Mouse (Mus musculus) G1E (cell line): ENCODE measurements around the gene Emilin2. TPM values are rescaled to one million over a fixed set of nuclear protein-coding genes. Genes with fewer than 3 reads are reported as not detected.

ENCODE experiments used
- ATAC-seq: 2 replicates; pipeline ENCODE4 v1.8.0; 2016; ENCODE audit warnings: mild to moderate bottlenecking; ENCODE audit not compliant: insufficient number of reproducible peaks, poor library complexity, low FRiP score, severe bottlenecking; ENCODE audit errors: extremely low read depth
- DNase-seq: peaks from one replicate; pipeline ENCODE4 v3.0.0; 2012; ENCODE audit warnings: low spot score
- H3K27me3 ChIP-seq: 2 replicates; pipeline ENCODE4 v1.6.1; 2012; ENCODE audit warnings: mild to moderate bottlenecking, low read length, inconsistent platforms; ENCODE audit not compliant: insufficient read depth
- H3K36me3 ChIP-seq: replicated peaks from 2 replicates; pipeline ENCODE3; 2012; ENCODE audit warnings: mild to moderate bottlenecking, inconsistent platforms
- H3K4me1 ChIP-seq: 2 replicates; pipeline ENCODE4 v1.6.1; 2012; ENCODE audit warnings: low read depth, low read length, inconsistent platforms, mixed read lengths; ENCODE audit not compliant: insufficient read depth
- H3K4me3 ChIP-seq: 2 replicates; pipeline ENCODE4 v1.5.1; 2012; ENCODE audit warnings: low read depth, mild to moderate bottlenecking, inconsistent platforms, low read length, moderate library complexity, mixed read lengths
- H3K9me3 ChIP-seq: replicated peaks from 2 replicates; pipeline ENCODE4 v1.6.1; 2012; ENCODE audit warnings: inconsistent platforms
- CTCF ChIP-seq: IDR thresholded peaks from 2 replicates; pipeline ENCODE4 v1.5.1; 2012; ENCODE audit warnings: low read depth, low read length, inconsistent platforms, mixed read lengths
- GATA1 ChIP-seq: IDR thresholded peaks from 2 replicates; pipeline ENCODE4 v1.6.1; 2012; ENCODE audit warnings: borderline replicate concordance, low read length, inconsistent platforms, mixed read lengths
- GATA2 ChIP-seq: IDR thresholded peaks from 2 replicates; pipeline ENCODE4 v1.6.1; 2012; ENCODE audit warnings: low read depth, low read length, inconsistent platforms, borderline replicate concordance
- POLR2AphosphoS5 ChIP-seq: IDR thresholded peaks from 2 replicates; pipeline ENCODE4 v1.6.1; 2012; ENCODE audit warnings: low read depth, low read length, inconsistent platforms; ENCODE audit not compliant: insufficient replicate concordance
- TAL1 ChIP-seq: conservative IDR thresholded peaks from 2 replicates; pipeline ENCODE4 v1.6.1; 2012; ENCODE audit warnings: low read depth, low read length, inconsistent platforms, mixed read lengths
- polyA plus RNA-seq: library from polyadenylated mRNA; stranded (reverse); fragments of >175 nt; gene quantifications from 2 replicates; pipeline ENCODE4 v1.2.3, GENCODE M21; 2012
- total RNA-seq, 2 experiments: library from RNA; stranded (forward) in 1 of 2; stranded (reverse) in 1 of 2; fragments of 200-1000 nt in 1 of 2; fragments of >200 nt in 1 of 2; fragmentation: Nextera tagmentation in 1 of 2; gene quantifications; 2 replicates each; pipeline ENCODE4 v1.2.3; 2014 to 2017

The Emilin2 gene
- total and polyA plus RNA-seq, 3 experiments = 80.3 to 137 (median 106) TPM

DNA sequence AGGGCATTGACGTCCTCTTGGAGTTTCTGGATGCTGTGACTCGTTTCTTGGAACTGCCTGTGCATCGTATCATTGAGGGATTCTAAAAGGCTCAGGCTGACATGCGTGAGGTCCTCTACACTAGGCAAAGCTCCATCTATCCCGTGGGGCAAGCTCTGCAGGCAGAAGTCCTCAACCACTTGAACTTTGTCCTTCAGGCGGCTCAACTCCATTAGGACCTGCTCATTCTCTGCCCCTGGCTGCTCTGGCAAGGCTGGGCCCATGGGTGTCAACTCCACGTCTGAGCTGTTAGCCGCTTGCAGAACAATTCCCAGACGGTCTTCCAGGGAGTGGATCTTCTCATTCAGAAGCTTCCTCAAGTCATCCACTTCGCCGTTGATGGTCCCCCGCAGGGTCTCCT, 37.9 kb downstream of the Emilin2 start:
- TF ChIP-seq GATA2 (no peak), CTCF (no peak), TAL1 (no peak), GATA1 (no peak), POLR2AphosphoS5 (no peak)
- H3K4me3 ChIP-seq = no peak overlapping the region
- H3K36me3 ChIP-seq = peaks cover 74% of the 10 kb centered on the region
- DNase-seq (no peak), ATAC-seq (no peak)
- peaks cover 8% of the 10 kb centered on the region for H3K4me1 ChIP-seq
- H3K9me3 ChIP-seq = no peaks in the 10 kb centered on the region
- H3K27me3 ChIP-seq = no peaks in the 10 kb centered on the region; the same call in 1 of the 2 replicates

DNA sequence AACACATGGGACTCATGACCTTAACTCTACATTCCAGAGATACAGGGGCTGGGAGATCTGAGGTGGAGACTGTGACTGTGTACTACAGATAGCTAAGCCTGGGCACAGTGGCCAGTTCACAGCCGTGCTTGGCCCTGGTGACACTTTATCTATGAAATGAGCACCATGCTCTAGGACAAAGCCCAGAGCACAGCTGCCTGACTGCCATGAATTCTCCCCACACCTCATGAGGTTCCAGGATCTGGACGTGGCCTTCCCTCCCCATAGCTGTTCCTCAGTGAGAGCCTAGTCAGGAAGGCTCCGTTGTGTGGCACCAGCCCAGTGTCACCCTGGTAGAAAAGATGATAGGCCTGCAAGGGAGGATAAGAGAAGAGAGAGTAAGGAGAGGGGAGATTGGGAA, 43.2 kb downstream of the Emilin2 start:
- Histone ChIP-seq H3K4me1 (peaks cover 53% of the 10 kb centered on the region), H3K36me3 (peaks cover 72% of the 10 kb centered on the region), H3K9me3 (no peaks in the 10 kb centered on the region), H3K27me3 (no peaks in the 10 kb centered on the region), H3K4me3 (no peak overlapping the region)
- DNase-seq (no peak), ATAC-seq (no peak)
- TF ChIP-seq POLR2AphosphoS5 (no peak), CTCF (no peak), GATA2 (no peak), TAL1 (no peak), GATA1 (no peak)

DNA sequence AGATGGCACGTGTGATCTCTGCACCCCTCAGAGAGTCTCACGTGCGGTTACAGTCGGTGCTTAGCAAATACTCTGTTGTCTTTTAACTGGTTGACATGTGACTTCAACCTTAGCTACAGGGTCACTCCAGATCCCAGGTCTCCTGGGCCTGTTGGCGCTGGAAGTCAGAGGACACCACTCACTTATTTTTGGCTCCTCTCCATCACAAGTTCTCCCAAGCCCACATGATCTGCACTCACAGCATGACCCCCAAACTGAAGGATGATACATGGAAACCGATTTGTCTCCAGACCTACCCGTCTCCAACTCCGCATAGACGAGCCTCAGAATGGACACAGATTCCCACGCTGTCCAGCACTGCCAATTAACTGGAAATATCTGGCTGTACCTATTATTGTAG, 43.6 kb downstream of the Emilin2 start:
- Histone ChIP-seq H3K4me3 (no peak overlapping the region), H3K36me3 (peaks cover 72% of the 10 kb centered on the region), H3K9me3 (no peaks in the 10 kb centered on the region), H3K27me3 (no peaks in the 10 kb centered on the region), H3K4me1 (peaks cover 57% of the 10 kb centered on the region)
- no peak for TF ChIP-seq GATA2
- no peak for TF ChIP-seq TAL1
- no peak for TF ChIP-seq GATA1
- no peak for TF ChIP-seq POLR2AphosphoS5
- TF ChIP-seq CTCF = no peak
- DNase-seq = no peak
- ATAC-seq = no peak

DNA sequence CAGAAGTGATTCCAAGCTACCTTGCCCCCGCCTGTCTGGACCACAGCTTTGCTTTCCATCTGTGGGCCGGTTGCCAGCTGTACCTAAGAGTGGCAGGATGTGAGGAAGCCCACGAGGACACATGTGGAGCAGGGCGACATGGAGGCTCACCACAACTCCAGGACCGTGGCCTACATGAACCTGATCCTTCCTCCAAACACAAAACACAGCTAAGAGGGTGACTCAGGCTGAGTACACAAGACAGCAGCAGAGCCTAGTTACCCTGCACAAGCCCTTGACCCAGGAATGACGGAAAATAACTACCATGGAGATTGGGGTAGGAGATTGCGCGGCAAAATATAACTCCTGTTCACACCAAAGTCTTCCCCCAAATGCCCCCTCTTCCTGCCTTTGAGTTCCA, 44.4 kb downstream of the Emilin2 start:
- no peak for DNase-seq
- TF ChIP-seq GATA1 (no peak), POLR2AphosphoS5 (no peak), CTCF (no peak), TAL1 (no peak), GATA2 (no peak)
- ATAC-seq = no peak
- Histone ChIP-seq H3K4me1 (peaks cover 60% of the 10 kb centered on the region), H3K9me3 (no peaks in the 10 kb centered on the region), H3K4me3 (no peak overlapping the region), H3K36me3 (peaks cover 69% of the 10 kb centered on the region), H3K27me3 (no peaks in the 10 kb centered on the region)

DNA sequence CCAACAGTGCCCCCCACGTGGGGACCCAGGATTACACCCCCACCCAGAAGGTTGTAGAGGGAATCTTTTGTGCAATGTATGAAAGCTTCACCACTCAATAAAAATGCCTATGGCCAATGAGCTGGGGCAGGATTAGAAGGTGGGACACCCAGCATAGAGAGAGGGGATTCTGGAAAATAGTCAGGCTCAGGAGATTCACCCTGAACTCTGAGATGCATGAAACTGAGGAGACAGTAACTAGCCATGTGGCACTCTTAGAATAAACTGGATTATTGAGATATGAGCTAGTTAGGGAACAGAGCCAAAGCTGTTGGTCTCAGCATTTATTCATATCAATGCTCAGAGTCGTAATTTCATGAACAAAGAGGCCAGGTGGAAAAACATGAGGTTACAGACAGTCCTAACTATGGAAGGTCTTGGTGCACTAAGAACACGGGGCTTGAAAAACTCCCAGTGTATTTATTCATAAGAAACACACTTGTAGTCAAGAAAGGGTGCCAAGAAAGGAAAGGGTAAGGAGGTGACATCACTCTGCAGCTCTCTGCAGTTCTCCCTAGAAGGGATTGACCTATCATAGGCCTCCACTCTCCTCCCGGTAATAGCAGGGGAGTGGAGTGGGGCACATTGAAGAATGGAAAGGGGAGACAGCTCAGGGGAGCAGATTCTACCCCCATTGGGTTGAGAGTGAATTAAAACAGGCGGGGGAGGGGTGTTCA, 46.3 kb downstream of the Emilin2 start:
- H3K27me3 ChIP-seq = no peaks in the 10 kb centered on the region
- no peaks in the 10 kb centered on the region for H3K9me3 ChIP-seq
- peaks cover 68% of the 10 kb centered on the region for H3K36me3 ChIP-seq
- no peak for ATAC-seq
- no peak for DNase-seq
- H3K4me3 ChIP-seq = no peak overlapping the region
- no peak for TF ChIP-seq CTCF
- TF ChIP-seq TAL1 = no peak
- no peak for TF ChIP-seq POLR2AphosphoS5
- no peak for TF ChIP-seq GATA1
- TF ChIP-seq GATA2 = no peak
- H3K4me1 ChIP-seq = peaks cover 70% of the 10 kb centered on the region

DNA sequence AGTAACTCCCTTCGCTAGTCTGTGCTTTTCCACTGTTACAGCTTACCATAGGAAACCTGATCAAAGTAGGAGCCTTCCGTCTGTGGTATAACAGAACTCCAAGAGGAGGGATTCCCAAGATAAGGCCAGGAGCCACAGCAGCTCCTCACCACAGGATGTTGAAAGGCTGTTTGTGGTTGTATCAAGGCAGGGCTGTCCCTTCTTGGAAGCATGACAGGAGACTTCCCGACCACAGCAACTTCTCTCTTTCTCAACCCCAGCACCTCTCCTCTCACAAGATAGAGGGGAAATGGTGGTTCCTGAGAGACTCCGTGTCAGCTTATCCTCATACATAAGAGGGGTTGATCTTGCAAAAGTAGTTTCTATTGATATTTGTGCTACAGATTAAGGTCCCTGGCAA, 47.0 kb downstream of the Emilin2 start:
- Histone ChIP-seq H3K4me3 (peak overlapping the region; percentile 45; the same call in 1 of the 2 replicates), H3K36me3 (peaks cover 64% of the 10 kb centered on the region), H3K4me1 (peaks cover 75% of the 10 kb centered on the region), H3K9me3 (no peaks in the 10 kb centered on the region), H3K27me3 (no peaks in the 10 kb centered on the region)
- ATAC-seq (peak; percentile 58), DNase-seq (peak; percentile 61)
- TF ChIP-seq GATA2 (no peak), TAL1 (peak; percentile 28; the same call in 1 of the 2 replicates)
